Mouse (Mus musculus): ENCODE results near the gene Gjd3.

GRCm38 (mm10) chr11:98937410-98937913 lies 45.4 kb downstream of the Gjd3 start:
- TF ChIP-seq CTCF (IDR thresholded peaks at IDR 0.05; ENCODE audit: control insufficient read depth, insufficient read depth, insufficient read length) (no peak), MAX (IDR thresholded peaks at IDR 0.05) (peak; percentile 51), MYOD1 (IDR thresholded peaks at IDR 0.05; ENCODE audit: control insufficient read depth, insufficient read length, low read depth) (no peak), USF1 (IDR thresholded peaks at IDR 0.05; ENCODE audit: low read depth) (peak; percentile 79), CEBPB (IDR thresholded peaks at IDR 0.05; ENCODE audit: low read depth) (no peak)
